Mouse (Mus musculus): ENCODE data around the gene Amer2. TPM values are rescaled to one million over a fixed set of nuclear protein-coding genes. Genes with fewer than 3 reads are reported as not detected.
"Not testable (repeated sequence)": the region's sequence is repeated elsewhere in the genome, so short reads cannot be mapped to it uniquely, and the experiment has no call there.

Amer2 gene
- total RNA-seq (2021): under 1 TPM in 1 of 2 experiments, not detected in 1; 0.03 TPM
- long read RNA-seq, experiment 1: 0 reads
- long read RNA-seq, experiment 2: 0 reads

DNA sequence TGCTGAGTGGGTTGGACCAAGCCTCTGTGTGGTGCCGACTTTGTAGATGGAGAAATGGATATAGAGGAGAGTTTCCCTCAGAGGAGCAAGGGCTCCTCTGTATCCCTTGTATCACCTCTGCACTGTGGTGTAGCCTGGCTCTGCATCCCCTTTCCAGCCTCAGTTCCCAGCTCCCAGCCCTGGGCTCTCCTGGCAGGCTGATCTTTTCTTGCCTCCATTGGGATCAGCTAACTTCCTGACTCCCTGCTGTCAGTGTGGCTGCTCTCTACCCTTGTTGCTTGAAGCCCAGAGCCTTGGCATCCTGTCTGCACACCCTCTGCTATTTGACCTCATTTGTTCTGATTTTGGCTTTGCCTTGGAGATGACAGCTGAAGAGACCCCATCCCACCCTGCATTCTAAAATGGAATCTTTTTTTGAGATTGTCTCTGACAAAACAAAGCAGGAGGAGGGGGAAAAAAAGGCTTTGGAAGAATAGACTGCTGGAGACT is at the start of gene Amer2:
Gene Amer2, plus strand, starts transcription at position 439 of the 489 bp plus-strand sequence.
- Histone ChIP-seq H3K27ac (no peak within 1 kb of the TSS), H3K4me3 (no peak within 1 kb of the TSS)
- TF ChIP-seq CTCF (IDR thresholded peaks at IDR 0.05): no peak
- DNase-seq: no peak
- intact Hi-C loops (cut with DNase I): no loop called here

- intact Hi-C loops (cut with DNase I); H3K27ac ChIP-seq; DNase-seq; H3K4me3 ChIP-seq: not testable (repeated sequence)
These were observed 33.1 kb upstream of the Amer2 start for GRCm38 (mm10) chr14:60340001-60340400.

GRCm38 (mm10) chr14:60340570-60340969 is 32.5 kb upstream of the Amer2 start:
- Histone ChIP-seq H3K27ac (no peak overlapping the region), H3K4me3 (no peak overlapping the region)
- no peak for DNase-seq
- intact Hi-C loops (cut with DNase I): no loop called here
- TF ChIP-seq CTCF (IDR thresholded peaks at IDR 0.05): no peak

DNA sequence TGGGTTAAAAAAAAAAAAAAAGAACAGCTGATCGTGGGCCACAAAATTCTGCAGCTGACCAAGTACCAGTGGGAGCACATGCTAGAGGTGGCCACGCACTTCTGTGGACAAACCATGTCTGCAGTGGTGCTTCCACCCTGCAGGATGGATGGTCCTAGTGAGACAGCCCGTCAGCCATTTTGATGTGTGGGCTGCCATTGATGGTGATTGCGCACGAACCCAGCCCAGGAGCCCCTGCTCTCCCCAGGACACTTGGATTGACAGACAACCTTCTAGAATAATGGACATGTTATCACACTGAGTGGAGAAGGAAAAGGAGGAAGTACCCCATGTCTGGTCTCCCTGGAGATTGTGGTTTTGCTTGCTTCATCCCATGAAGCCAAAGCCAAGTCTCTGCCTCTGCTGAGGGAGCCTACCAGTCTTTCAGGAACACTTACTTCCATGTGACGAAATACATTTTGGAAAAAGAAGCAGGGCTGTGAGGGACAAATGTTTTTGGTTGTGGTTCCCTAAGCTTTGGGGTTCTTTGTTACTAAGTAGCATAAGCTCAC is 27.7 kb upstream of the Amer2 start:
- H3K4me3 ChIP-seq: no peak overlapping the region
- intact Hi-C loops (cut with DNase I): no loop called here
- H3K27ac ChIP-seq: no peak overlapping the region
- no peak for DNase-seq
- no peak for TF ChIP-seq CTCF (IDR thresholded peaks at IDR 0.05)

GRCm38 (mm10) chr14:60358347-60358746 is 14.7 kb upstream of the Amer2 start:
- no peak for TF ChIP-seq CTCF (IDR thresholded peaks at IDR 0.05)
- DNase-seq: no peak
- H3K4me3 ChIP-seq: no peak overlapping the region
- intact Hi-C loops (cut with DNase I): no loop called here
- no peak overlapping the region for H3K27ac ChIP-seq

DNA sequence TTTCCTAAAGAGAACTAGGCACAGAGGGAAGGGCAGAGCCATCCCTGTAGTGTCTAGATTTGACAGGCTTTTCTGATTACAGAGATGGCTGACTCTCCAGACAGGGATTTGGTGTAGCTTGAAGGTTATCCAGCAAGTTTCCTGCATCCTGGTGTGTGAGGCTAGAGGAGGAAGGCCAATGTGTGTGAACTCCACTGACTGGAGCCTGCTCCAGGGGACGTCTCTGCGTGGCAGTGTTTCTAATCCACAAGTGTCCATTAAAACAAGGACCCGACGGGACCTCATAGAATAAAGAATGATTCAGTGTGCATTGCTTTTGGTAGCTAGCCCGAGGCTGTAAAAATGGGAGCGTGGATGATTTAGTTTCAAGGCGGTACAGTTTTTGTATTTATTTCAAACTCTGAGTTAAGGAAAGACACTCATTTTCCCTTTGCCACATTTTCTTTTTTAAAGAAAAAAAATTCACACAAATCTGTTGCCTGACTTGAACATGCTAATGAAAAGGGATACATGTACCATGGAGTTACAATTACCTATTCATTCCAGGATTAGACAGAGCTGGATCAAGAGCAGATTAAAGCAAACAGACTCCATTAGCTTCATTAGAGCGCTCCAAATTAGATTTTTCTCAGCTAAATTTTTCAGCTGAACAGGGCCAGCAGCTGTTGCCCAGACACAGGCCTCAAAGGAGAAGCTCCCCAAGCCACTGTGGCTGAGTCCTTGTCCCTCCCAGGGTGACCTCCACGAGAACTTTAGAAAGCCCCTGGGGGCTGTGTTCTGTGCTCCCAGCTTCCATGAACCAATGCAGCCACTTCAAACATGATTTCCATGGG is 11.5 kb upstream of the Amer2 start:
- H3K4me3 ChIP-seq: no peak overlapping the region
- no peak overlapping the region for H3K27ac ChIP-seq
- intact Hi-C loops (cut with DNase I): no loop called here
- TF ChIP-seq CTCF (IDR thresholded peaks at IDR 0.05): no peak
- no peak for DNase-seq

DNA sequence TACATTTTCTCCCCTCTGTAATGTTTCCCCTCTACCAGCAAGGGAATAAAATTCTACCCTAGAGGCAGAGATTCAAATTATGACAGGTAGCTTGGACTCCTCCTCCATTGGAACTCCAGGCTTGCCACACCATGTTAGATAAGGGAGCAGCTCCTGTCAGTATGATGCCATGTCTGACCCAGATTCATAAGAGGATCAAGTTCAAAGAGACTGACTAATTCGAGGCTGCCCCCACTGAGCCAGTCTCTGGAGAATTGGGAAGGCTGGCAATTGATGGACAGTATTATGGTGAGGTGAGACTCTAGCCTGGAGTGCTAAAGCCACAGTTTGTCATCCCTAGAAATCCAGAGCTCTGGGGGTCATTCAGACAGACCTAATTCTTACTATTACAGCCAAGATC is 6.3 kb upstream of the Amer2 start:
- H3K4me3 ChIP-seq: no peak overlapping the region
- DNase-seq: no peak
- TF ChIP-seq CTCF (IDR thresholded peaks at IDR 0.05): no peak
- H3K27ac ChIP-seq: no peak overlapping the region
- intact Hi-C loops (cut with DNase I): no loop called here

GRCm38 (mm10) chr14:60368769-60369666 is 4.0 kb upstream of the Amer2 start:
- no peak overlapping the region for H3K27ac ChIP-seq
- TF ChIP-seq CTCF (IDR thresholded peaks at IDR 0.05): no peak
- intact Hi-C loops (cut with DNase I): no loop called here

GRCm38 (mm10) chr14:60369667-60370315 is 3.3 kb upstream of the Amer2 start:
- no peak overlapping the region for H3K27ac ChIP-seq
- intact Hi-C loops (cut with DNase I): no loop called here
- H3K4me3 ChIP-seq: no peak overlapping the region
- DNase-seq: no peak
- no peak for TF ChIP-seq CTCF (IDR thresholded peaks at IDR 0.05)

More at GRCm38 (mm10) chr14:60368769-60369666, 4.0 kb upstream of the Amer2 start:
- DNase-seq: no peak
- H3K4me3 ChIP-seq: no peak overlapping the region

- no peak overlapping the region for H3K27ac ChIP-seq
- no peak for TF ChIP-seq CTCF (IDR thresholded peaks at IDR 0.05)
- no peak overlapping the region for H3K4me3 ChIP-seq
- intact Hi-C loops (cut with DNase I): no loop called here
- DNase-seq: no peak
These were observed 4.0 kb downstream of the Amer2 start for GRCm38 (mm10) chr14:60377107-60377506.

DNA sequence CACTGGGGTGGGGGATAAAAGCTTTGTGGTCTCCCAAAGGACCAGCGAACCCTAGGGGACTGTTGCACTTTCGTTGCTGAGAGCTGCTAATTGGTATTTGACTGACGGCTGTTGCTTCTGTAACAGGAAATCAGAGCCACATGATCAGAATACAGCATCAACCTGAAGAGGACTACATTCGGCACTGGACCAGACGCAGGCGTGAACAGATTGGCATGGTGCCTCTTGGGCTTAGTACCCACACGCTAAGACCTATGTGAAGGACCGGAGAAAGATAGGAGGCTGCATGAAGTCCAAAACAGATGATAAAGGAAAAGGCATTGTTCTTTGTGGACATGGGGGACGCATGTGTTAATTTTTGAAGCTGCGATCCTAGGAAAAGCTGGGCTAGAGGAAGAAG is 4.5 kb downstream of the Amer2 start:
- no peak for DNase-seq
- no peak overlapping the region for H3K27ac ChIP-seq
- no peak for TF ChIP-seq CTCF (IDR thresholded peaks at IDR 0.05)
- intact Hi-C loops (cut with DNase I): no loop called here
- peak overlapping the region; percentile 70 for H3K4me3 ChIP-seq

DNA sequence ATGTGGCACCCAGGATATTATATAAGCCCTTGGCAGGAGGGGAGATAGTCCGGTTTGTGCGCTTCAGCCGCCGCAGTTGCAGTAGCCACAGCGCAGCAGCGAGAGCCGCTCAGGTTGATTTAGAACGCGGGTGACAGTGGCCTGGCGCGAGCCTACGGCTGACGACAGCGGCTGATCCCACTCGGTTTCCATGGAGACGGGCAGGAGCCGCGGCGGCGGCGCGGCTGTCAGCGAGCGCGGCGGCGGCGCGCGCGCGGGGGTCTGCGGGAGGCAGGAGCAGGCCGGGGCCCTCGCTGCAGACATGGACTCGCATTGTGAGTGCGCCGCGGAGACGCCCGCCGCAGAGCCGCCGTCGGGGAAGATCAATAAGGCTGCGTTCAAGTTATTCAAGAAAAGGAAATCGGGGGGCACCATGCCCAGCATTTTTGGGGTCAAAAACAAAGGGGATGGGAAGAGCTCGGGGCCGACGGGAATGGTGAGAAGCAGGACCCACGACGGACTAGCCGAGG is 5.1 kb downstream of the Amer2 start:
- TF ChIP-seq CTCF (IDR thresholded peaks at IDR 0.05): no peak
- DNase-seq: peak; percentile 46
- H3K4me3 ChIP-seq: peak overlapping the region; percentile 70
- H3K27ac ChIP-seq: no peak overlapping the region
- intact Hi-C loops (cut with DNase I): no loop called here
